Mouse (Mus musculus): ENCODE measurements at regions not wholly inside any gene's neighbourhood (a gene's known extent, or its start where the extent isn't known, plus 50 kb on each side); places are given as distances from the start of the nearest gene placed in this dataset.

DNA sequence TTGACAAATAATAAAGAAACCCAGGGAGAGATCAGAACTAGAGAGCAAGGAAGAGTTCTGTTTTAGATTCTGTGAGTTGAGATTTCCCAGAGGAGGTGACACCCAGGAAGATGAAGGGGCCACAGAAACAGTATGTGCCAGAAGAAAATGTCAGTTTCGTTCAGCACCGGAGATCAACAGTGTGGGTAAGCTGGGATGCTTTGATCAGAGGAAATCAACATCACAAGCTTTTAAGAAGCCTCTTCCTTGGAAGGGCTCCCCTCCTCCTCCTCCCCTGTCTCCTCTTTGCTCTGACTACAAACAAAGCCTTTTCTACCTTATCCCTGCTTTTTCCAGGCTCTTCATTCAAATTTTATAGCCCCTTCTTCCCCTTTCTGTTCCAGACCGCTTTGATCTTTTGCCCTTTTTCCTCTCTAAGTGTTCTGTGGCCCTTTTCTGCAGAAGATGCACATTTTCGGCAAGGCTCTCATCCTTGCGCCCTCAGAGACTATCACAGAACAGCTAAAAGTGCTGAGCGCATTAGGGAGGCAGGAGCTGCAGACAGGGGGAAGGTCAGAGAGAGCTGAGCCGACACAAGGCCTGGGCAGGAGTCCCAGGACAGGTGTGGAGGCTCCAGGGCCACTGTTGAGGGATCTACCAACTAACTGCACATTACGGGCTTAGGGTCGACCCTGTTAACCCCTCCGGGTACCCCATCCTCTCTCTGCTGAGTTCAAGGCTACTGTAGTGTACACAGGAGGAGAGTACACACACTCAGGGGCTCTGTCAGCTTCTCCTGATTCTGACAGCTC, 81.8 kb upstream of the 1110032F04Rik start:
- H3K4me3 ChIP-seq (ENCODE audit: insufficient read depth, poor library complexity, severe bottlenecking): no peak overlapping the region
- H3K79me2 ChIP-seq (ENCODE audit: control insufficient read depth, insufficient read depth): no peaks in the 10 kb centered on the region
- no peaks in the 10 kb centered on the region for H3K79me3 ChIP-seq (ENCODE audit: low read depth)
- H3K27me3 ChIP-seq (ENCODE audit: control insufficient read depth, insufficient read depth, insufficient read length): no peaks in the 10 kb centered on the region
- TF ChIP-seq MYOD1 (IDR thresholded peaks at IDR 0.05; ENCODE audit: control insufficient read depth, insufficient read length, low read depth) (no peak), USF1 (IDR thresholded peaks at IDR 0.05; ENCODE audit: low read depth) (no peak), CTCF (IDR thresholded peaks at IDR 0.05; ENCODE audit: control insufficient read depth, insufficient read depth, insufficient read length) (no peak), FOSL1 (IDR thresholded peaks at IDR 0.05; ENCODE audit: insufficient read depth, low read length, poor library complexity, severe bottlenecking) (no peak), CEBPB (IDR thresholded peaks at IDR 0.05; ENCODE audit: low read depth) (no peak), MAX (IDR thresholded peaks at IDR 0.05) (no peak), MYOG (IDR thresholded peaks at IDR 0.05; ENCODE audit: control insufficient read depth, extremely low read depth, insufficient read length) (no peak)
- no peak overlapping the region for H3ac ChIP-seq (ENCODE audit: control insufficient read depth, insufficient read length, low read depth)
- no peaks in the 10 kb centered on the region for H3K36me3 ChIP-seq (ENCODE audit: control insufficient read depth, insufficient read depth)

DNA sequence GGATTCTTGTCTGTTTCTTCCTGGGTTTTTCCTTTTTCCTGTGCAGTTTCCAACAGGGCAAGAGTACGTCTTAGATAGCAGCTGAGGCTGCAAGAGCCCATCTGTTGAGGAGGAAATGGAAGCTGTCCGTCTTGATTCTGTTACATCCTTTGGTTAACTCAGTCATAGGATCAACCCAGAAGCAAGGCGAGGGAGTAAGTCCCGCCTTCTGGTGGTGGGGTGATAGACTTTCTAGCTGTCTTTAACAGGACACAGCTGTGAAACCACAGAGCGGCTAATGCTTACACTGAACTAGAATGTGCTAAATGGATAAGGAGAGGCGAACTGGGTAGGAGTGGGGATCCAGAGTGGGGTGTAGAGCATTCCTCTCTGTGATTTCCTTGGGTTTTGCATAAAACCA, 79.9 kb upstream of the 1110032F04Rik start:
- Histone ChIP-seq H3K36me3 (ENCODE audit: control insufficient read depth, insufficient read depth) (no peaks in the 10 kb centered on the region), H3ac (ENCODE audit: control insufficient read depth, insufficient read length, low read depth) (no peak overlapping the region), H3K79me2 (ENCODE audit: control insufficient read depth, insufficient read depth) (no peaks in the 10 kb centered on the region), H3K4me3 (ENCODE audit: insufficient read depth, poor library complexity, severe bottlenecking) (no peak overlapping the region), H3K79me3 (ENCODE audit: low read depth) (no peaks in the 10 kb centered on the region), H3K27me3 (ENCODE audit: control insufficient read depth, insufficient read depth, insufficient read length) (no peaks in the 10 kb centered on the region)
- TF ChIP-seq MAX (IDR thresholded peaks at IDR 0.05) (no peak), FOSL1 (IDR thresholded peaks at IDR 0.05; ENCODE audit: insufficient read depth, low read length, poor library complexity, severe bottlenecking) (no peak), MYOD1 (IDR thresholded peaks at IDR 0.05; ENCODE audit: control insufficient read depth, insufficient read length, low read depth) (no peak), CTCF (IDR thresholded peaks at IDR 0.05; ENCODE audit: control insufficient read depth, insufficient read depth, insufficient read length) (no peak), CEBPB (IDR thresholded peaks at IDR 0.05; ENCODE audit: low read depth) (no peak), MYOG (IDR thresholded peaks at IDR 0.05; ENCODE audit: control insufficient read depth, extremely low read depth, insufficient read length) (no peak), USF1 (IDR thresholded peaks at IDR 0.05; ENCODE audit: low read depth) (no peak)

DNA sequence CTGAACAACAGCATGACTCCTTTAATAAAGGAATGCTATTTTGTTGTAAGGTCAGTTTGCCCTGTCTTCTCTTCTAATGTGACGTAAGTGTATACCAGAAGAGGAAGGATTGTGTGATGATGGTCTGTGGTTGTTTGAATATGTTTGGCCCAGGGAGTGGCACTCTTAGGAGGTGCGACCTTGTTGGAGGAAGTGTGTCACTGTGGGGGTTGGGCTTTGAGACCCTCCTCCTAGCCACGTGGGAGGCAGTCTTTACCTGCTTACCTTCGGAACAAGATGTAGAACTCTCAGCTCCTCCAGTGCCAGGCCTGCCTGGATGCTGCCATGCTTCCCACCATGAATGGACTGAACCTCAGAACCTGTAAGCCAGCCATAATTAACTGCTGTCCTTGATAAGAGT, 78.9 kb upstream of the 1110032F04Rik start:
- no peaks in the 10 kb centered on the region for H3K36me3 ChIP-seq (ENCODE audit: control insufficient read depth, insufficient read depth)
- no peak overlapping the region for H3ac ChIP-seq (ENCODE audit: control insufficient read depth, insufficient read length, low read depth)
- H3K79me3 ChIP-seq (ENCODE audit: low read depth): no peaks in the 10 kb centered on the region
- no peaks in the 10 kb centered on the region for H3K79me2 ChIP-seq (ENCODE audit: control insufficient read depth, insufficient read depth)
- TF ChIP-seq MYOG (IDR thresholded peaks at IDR 0.05; ENCODE audit: control insufficient read depth, extremely low read depth, insufficient read length) (no peak), CTCF (IDR thresholded peaks at IDR 0.05; ENCODE audit: control insufficient read depth, insufficient read depth, insufficient read length) (no peak), MAX (IDR thresholded peaks at IDR 0.05) (no peak), CEBPB (IDR thresholded peaks at IDR 0.05; ENCODE audit: low read depth) (no peak), USF1 (IDR thresholded peaks at IDR 0.05; ENCODE audit: low read depth) (no peak), MYOD1 (IDR thresholded peaks at IDR 0.05; ENCODE audit: control insufficient read depth, insufficient read length, low read depth) (no peak), FOSL1 (IDR thresholded peaks at IDR 0.05; ENCODE audit: insufficient read depth, low read length, poor library complexity, severe bottlenecking) (no peak)
- no peaks in the 10 kb centered on the region for H3K27me3 ChIP-seq (ENCODE audit: control insufficient read depth, insufficient read depth, insufficient read length)
- H3K4me3 ChIP-seq (ENCODE audit: insufficient read depth, poor library complexity, severe bottlenecking): no peak overlapping the region

DNA sequence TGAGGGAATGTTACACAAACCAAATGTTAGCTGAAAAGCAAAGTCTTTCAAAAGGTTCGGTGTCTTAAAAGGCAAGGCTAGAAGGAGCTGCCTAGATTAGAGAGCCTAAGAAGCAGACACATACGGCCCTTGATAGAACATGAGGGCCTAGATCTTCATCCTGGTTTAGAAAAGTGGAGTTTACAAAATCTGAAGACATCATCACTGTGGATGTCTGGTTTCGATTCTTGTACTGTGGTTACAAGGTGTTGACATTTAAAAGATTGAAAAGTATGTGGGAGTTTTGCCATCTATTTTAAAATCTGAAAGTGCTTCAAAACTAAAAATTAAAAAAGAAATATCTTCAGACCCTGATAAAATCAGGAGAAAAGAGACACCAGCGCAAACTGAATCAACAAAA, 76.5 kb upstream of the 1110032F04Rik start:
- Histone ChIP-seq H3K36me3 (ENCODE audit: control insufficient read depth, insufficient read depth) (no peaks in the 10 kb centered on the region), H3K4me3 (ENCODE audit: insufficient read depth, poor library complexity, severe bottlenecking) (no peak overlapping the region), H3K27me3 (ENCODE audit: control insufficient read depth, insufficient read depth, insufficient read length) (no peaks in the 10 kb centered on the region), H3K79me3 (ENCODE audit: low read depth) (no peaks in the 10 kb centered on the region), H3K79me2 (ENCODE audit: control insufficient read depth, insufficient read depth) (no peaks in the 10 kb centered on the region), H3ac (ENCODE audit: control insufficient read depth, insufficient read length, low read depth) (no peak overlapping the region)
- TF ChIP-seq MYOD1 (IDR thresholded peaks at IDR 0.05; ENCODE audit: control insufficient read depth, insufficient read length, low read depth): no peak
- TF ChIP-seq USF1 (IDR thresholded peaks at IDR 0.05; ENCODE audit: low read depth): no peak
- no peak for TF ChIP-seq FOSL1 (IDR thresholded peaks at IDR 0.05; ENCODE audit: insufficient read depth, low read length, poor library complexity, severe bottlenecking)
- no peak for TF ChIP-seq MYOG (IDR thresholded peaks at IDR 0.05; ENCODE audit: control insufficient read depth, extremely low read depth, insufficient read length)
- TF ChIP-seq CEBPB (IDR thresholded peaks at IDR 0.05; ENCODE audit: low read depth): no peak
- no peak for TF ChIP-seq CTCF (IDR thresholded peaks at IDR 0.05; ENCODE audit: control insufficient read depth, insufficient read depth, insufficient read length)
- TF ChIP-seq MAX (IDR thresholded peaks at IDR 0.05): no peak

DNA sequence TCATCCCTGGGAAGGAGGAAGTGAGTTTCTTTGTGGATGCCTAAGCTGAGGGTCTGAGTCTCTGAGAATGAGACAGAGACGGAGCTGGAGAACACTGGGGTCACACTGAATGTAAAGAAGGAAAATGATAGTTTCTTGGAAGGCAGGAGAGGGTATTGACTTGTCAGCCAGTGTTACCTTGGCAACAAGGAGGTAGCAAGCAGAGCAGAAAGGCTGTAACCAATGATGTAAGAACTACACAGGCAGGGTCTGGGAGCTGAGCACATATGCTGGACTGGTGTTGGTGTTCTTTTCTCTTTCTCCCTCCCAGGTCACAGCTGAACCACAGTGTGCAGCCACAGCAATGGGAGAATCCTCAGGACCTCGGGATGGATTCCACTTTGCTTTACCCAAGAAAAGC, 75.5 kb upstream of the 1110032F04Rik start:
- H3K27me3 ChIP-seq (ENCODE audit: control insufficient read depth, insufficient read depth, insufficient read length): no peaks in the 10 kb centered on the region
- H3K36me3 ChIP-seq (ENCODE audit: control insufficient read depth, insufficient read depth): no peaks in the 10 kb centered on the region
- TF ChIP-seq MYOD1 (IDR thresholded peaks at IDR 0.05; ENCODE audit: control insufficient read depth, insufficient read length, low read depth) (no peak), MAX (IDR thresholded peaks at IDR 0.05) (no peak), CEBPB (IDR thresholded peaks at IDR 0.05; ENCODE audit: low read depth) (no peak), MYOG (IDR thresholded peaks at IDR 0.05; ENCODE audit: control insufficient read depth, extremely low read depth, insufficient read length) (no peak), FOSL1 (IDR thresholded peaks at IDR 0.05; ENCODE audit: insufficient read depth, low read length, poor library complexity, severe bottlenecking) (no peak), USF1 (IDR thresholded peaks at IDR 0.05; ENCODE audit: low read depth) (no peak), CTCF (IDR thresholded peaks at IDR 0.05; ENCODE audit: control insufficient read depth, insufficient read depth, insufficient read length) (no peak)
- no peaks in the 10 kb centered on the region for H3K79me2 ChIP-seq (ENCODE audit: control insufficient read depth, insufficient read depth)
- H3K79me3 ChIP-seq (ENCODE audit: low read depth): no peaks in the 10 kb centered on the region
- no peak overlapping the region for H3ac ChIP-seq (ENCODE audit: control insufficient read depth, insufficient read length, low read depth)
- no peak overlapping the region for H3K4me3 ChIP-seq (ENCODE audit: insufficient read depth, poor library complexity, severe bottlenecking)

Measured in C2C12 (cell line).